In the genomic region with DNA sequence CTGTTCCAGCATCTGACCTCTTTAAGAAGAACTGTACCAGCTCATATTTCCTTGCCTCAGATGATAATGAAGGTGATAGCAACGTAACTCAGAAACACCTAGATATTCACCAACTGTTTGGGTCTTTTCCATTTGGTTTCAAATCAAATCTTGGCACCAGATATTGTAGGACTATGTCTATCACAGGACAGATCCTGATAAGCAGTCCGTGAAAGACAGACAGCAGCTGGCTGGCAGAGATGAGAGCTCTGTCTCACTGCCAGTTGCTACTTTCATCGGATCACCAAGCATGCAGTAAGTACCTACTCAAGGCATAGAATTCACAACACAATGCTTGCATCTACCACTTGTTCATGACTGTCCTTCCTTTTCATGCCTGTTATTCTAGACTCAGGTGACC, we compare ENCODE assay signal across 20 mouse cellular contexts.
DNase-seq lines count a peak whose midpoint lies in the region; ATAC-seq and TF ChIP-seq lines count a peak whose summit lies in the region.
"Had no signal": no experiment of that assay in that cellular context is flagged by ENCODE, and none has a peak within 500 bp of the region (broad histone marks: within the 10 kb centered on the region; RNA-seq: fewer than 3 reads in every experiment).

No protein-coding gene starts in this region.

- H3K36me3 ChIP-seq in midbrain, postnatal 0 days (ENCODE audit: insufficient read depth, low read length): no peaks in the 10 kb centered on the region
- no peaks in the 10 kb centered on the region for H3K36me3 ChIP-seq in midbrain, embryonic 13.5 days
- H3K36me3 ChIP-seq in liver, embryonic 13.5 days: no peaks in the 10 kb centered on the region
- no peaks in the 10 kb centered on the region for H3K36me3 ChIP-seq in hindbrain, embryonic 14.5 days (replicated peaks; ENCODE audit: control insufficient read depth, insufficient read depth)
- no peaks in the 10 kb centered on the region for H3K36me3 ChIP-seq in forebrain, postnatal 0 days (ENCODE audit: insufficient read depth)
- no peaks in the 10 kb centered on the region for H3K36me3 ChIP-seq in forebrain, embryonic 14.5 days (ENCODE audit: control insufficient read depth, insufficient read depth, low read length)
- H3K36me3 ChIP-seq: embryonic facial prominence, embryonic 13.5 days; forebrain, embryonic 12.5 days; heart, embryonic 13.5 days; hindbrain, embryonic 12.5 days had no signal

- no peak overlapping the region for H3K9ac ChIP-seq in midbrain, postnatal 0 days (replicated peaks; ENCODE audit: low read length, poor library complexity, severe bottlenecking)
- H3K9ac ChIP-seq in midbrain, embryonic 13.5 days (replicated peaks): no peak overlapping the region
- no peak overlapping the region for H3K9ac ChIP-seq in liver, embryonic 13.5 days
- H3K9ac ChIP-seq in hindbrain, embryonic 14.5 days: no peak overlapping the region
- H3K9ac ChIP-seq in forebrain, postnatal 0 days: no peak overlapping the region
- H3K9ac ChIP-seq in forebrain, embryonic 14.5 days (ENCODE audit: low read length): no peak overlapping the region
- H3K9ac ChIP-seq: embryonic facial prominence, embryonic 13.5 days; forebrain, embryonic 12.5 days; heart, embryonic 13.5 days; hindbrain, embryonic 12.5 days had no signal

- no peaks in the 10 kb centered on the region for H3K27me3 ChIP-seq in midbrain, postnatal 0 days (ENCODE audit: insufficient read depth, low read length)
- no peaks in the 10 kb centered on the region for H3K27me3 ChIP-seq in midbrain, embryonic 13.5 days
- H3K27me3 ChIP-seq in liver, embryonic 13.5 days: no peaks in the 10 kb centered on the region
- H3K27me3 ChIP-seq in hindbrain, embryonic 14.5 days (ENCODE audit: control insufficient read depth, insufficient read depth, low read length): no peaks in the 10 kb centered on the region
- H3K27me3 ChIP-seq in forebrain, postnatal 0 days (ENCODE audit: insufficient read depth, low read length): no peaks in the 10 kb centered on the region
- H3K27me3 ChIP-seq in forebrain, embryonic 14.5 days (replicated peaks; ENCODE audit: control insufficient read depth, insufficient read depth, low read length): no peaks in the 10 kb centered on the region
- H3K27me3 ChIP-seq: CH12.LX; embryonic facial prominence, embryonic 13.5 days; forebrain, embryonic 12.5 days; heart, embryonic 13.5 days; hindbrain, embryonic 12.5 days had no signal

- WGBS in midbrain, postnatal 0 days: 80% methylated on average over 3 of the region's 3 CpGs
- WGBS in midbrain, embryonic 13.5 days: 87% methylated on average over 3 of the region's 3 CpGs
- WGBS in liver, embryonic 13.5 days (ENCODE audit: insufficient replicate concordance): 27% methylated on average over 3 of the region's 3 CpGs
- 75% methylated on average over 3 of the region's 3 CpGs for WGBS in hindbrain, embryonic 14.5 days
- 66% methylated on average over 3 of the region's 3 CpGs for WGBS in forebrain, postnatal 0 days
- WGBS in forebrain, embryonic 14.5 days: 81% methylated on average over 3 of the region's 3 CpGs

- peak; percentile 20 for DNase-seq in midbrain, postnatal 0 days (ENCODE audit: low spot score)
- DNase-seq in liver, embryonic 13.5 days: no peak
- no peak for DNase-seq in hindbrain, embryonic 14.5 days (ENCODE audit: low spot score)
- DNase-seq in forebrain, postnatal 0 days: no peak
- no peak for DNase-seq in forebrain, embryonic 14.5 days (ENCODE audit: low spot score)
- DNase-seq: adrenal gland, adult 8-10 months; cerebellum, adult 11 months; cerebellum, adult 8-10 months; cerebellum, postnatal 14 days; gastrocnemius, adult 2 months; gastrocnemius, postnatal 25 days; heart, postnatal 36 days had no signal

- ATAC-seq in midbrain, postnatal 0 days (ENCODE audit: low FRiP score): no peak
- no peak for ATAC-seq in midbrain, embryonic 13.5 days
- ATAC-seq in liver, embryonic 13.5 days (ENCODE audit: low read depth): peak; percentile 56
- peak; percentile 80 for ATAC-seq in megakaryocyte progenitor cell, adult 5-6 weeks (replicated peaks; ENCODE audit: poor library complexity)
- no peak for ATAC-seq in hindbrain, embryonic 14.5 days (ENCODE audit: low FRiP score)
- no peak for ATAC-seq in forebrain, postnatal 0 days
- no peak for ATAC-seq in forebrain, embryonic 14.5 days
- ATAC-seq: hindbrain, postnatal 0 days had no signal

- H3K4me3 ChIP-seq in midbrain, postnatal 0 days (ENCODE audit: low read depth, low read length): no peak overlapping the region
- no peak overlapping the region for H3K4me3 ChIP-seq in midbrain, embryonic 13.5 days (replicated peaks)
- no peak overlapping the region for H3K4me3 ChIP-seq in liver, embryonic 13.5 days (replicated peaks)
- H3K4me3 ChIP-seq in hindbrain, embryonic 14.5 days (replicated peaks; ENCODE audit: low read length): no peak overlapping the region
- H3K4me3 ChIP-seq in forebrain, postnatal 0 days (ENCODE audit: low read depth, low read length): no peak overlapping the region
- H3K4me3 ChIP-seq in forebrain, embryonic 14.5 days (ENCODE audit: low read depth, low read length): no peak overlapping the region
- H3K4me3 ChIP-seq: embryonic facial prominence, embryonic 13.5 days; forebrain, embryonic 12.5 days; gastrocnemius, adult 2 months; heart, embryonic 13.5 days; hindbrain, embryonic 12.5 days had no signal

- H3K4me2 ChIP-seq in midbrain, postnatal 0 days (ENCODE audit: low read depth, low read length, poor library complexity, severe bottlenecking): no peak overlapping the region
- no peak overlapping the region for H3K4me2 ChIP-seq in midbrain, embryonic 13.5 days (replicated peaks)
- no peak overlapping the region for H3K4me2 ChIP-seq in liver, embryonic 13.5 days
- H3K4me2 ChIP-seq in hindbrain, embryonic 14.5 days (replicated peaks): no peak overlapping the region
- H3K4me2 ChIP-seq in forebrain, postnatal 0 days (ENCODE audit: low read depth): no peak overlapping the region
- no peak overlapping the region for H3K4me2 ChIP-seq in forebrain, embryonic 14.5 days (ENCODE audit: low read length)
- H3K4me2 ChIP-seq: embryonic facial prominence, embryonic 13.5 days; forebrain, embryonic 12.5 days; heart, embryonic 13.5 days; hindbrain, embryonic 12.5 days had no signal

- no peak overlapping the region for H3K27ac ChIP-seq in midbrain, postnatal 0 days (ENCODE audit: low read depth, low read length)
- H3K27ac ChIP-seq in midbrain, embryonic 13.5 days: no peak overlapping the region
- H3K27ac ChIP-seq in liver, embryonic 13.5 days: no peak overlapping the region
- no peak overlapping the region for H3K27ac ChIP-seq in hindbrain, embryonic 14.5 days
- no peak overlapping the region for H3K27ac ChIP-seq in forebrain, postnatal 0 days (ENCODE audit: low read depth, low read length)
- no peak overlapping the region for H3K27ac ChIP-seq in forebrain, embryonic 14.5 days (ENCODE audit: low read depth, low read length)
- H3K27ac ChIP-seq: embryonic facial prominence, embryonic 13.5 days; forebrain, embryonic 12.5 days; gastrocnemius, adult 2 months; heart, embryonic 13.5 days; hindbrain, embryonic 12.5 days; hindbrain, postnatal 0 days had no signal

- TF ChIP-seq CTCF in midbrain, postnatal 0 days (IDR thresholded peaks at IDR 0.05): no peak
- no peak for TF ChIP-seq CTCF in forebrain, postnatal 0 days (IDR thresholded peaks at IDR 0.05; ENCODE audit: low read depth)

- no peaks in the 10 kb centered on the region for H3K4me1 ChIP-seq in midbrain, postnatal 0 days (ENCODE audit: insufficient read depth, low read length)
- 0 out of 2 replicates have a peak, but pooled peaks cover 5% of the 10 kb centered on the region for H3K4me1 ChIP-seq in midbrain, embryonic 13.5 days (replicated peaks)
- peaks cover 10% of the 10 kb centered on the region for H3K4me1 ChIP-seq in liver, embryonic 13.5 days (replicated peaks)
- no peaks in the 10 kb centered on the region for H3K4me1 ChIP-seq in hindbrain, embryonic 14.5 days (replicated peaks; ENCODE audit: control insufficient read depth, insufficient read depth, low read length)
- H3K4me1 ChIP-seq in forebrain, postnatal 0 days (ENCODE audit: insufficient read depth): no peaks in the 10 kb centered on the region
- H3K4me1 ChIP-seq in forebrain, embryonic 14.5 days (ENCODE audit: control insufficient read depth, insufficient read depth, low read length): no peaks in the 10 kb centered on the region
- H3K4me1 ChIP-seq: embryonic facial prominence, embryonic 13.5 days; forebrain, embryonic 12.5 days; hindbrain, embryonic 12.5 days had no signal

- H3K9me3 ChIP-seq in midbrain, postnatal 0 days (ENCODE audit: low read length): no peaks in the 10 kb centered on the region
- H3K9me3 ChIP-seq in midbrain, embryonic 13.5 days: no peaks in the 10 kb centered on the region
- H3K9me3 ChIP-seq in liver, embryonic 13.5 days (replicated peaks): no peaks in the 10 kb centered on the region
- no peaks in the 10 kb centered on the region for H3K9me3 ChIP-seq in hindbrain, embryonic 14.5 days (ENCODE audit: control insufficient read depth, low read length)
- no peaks in the 10 kb centered on the region for H3K9me3 ChIP-seq in forebrain, postnatal 0 days (ENCODE audit: low read length)
- H3K9me3 ChIP-seq in forebrain, embryonic 14.5 days (replicated peaks; ENCODE audit: control insufficient read depth, low read length): no peaks in the 10 kb centered on the region
- H3K9me3 ChIP-seq: embryonic facial prominence, embryonic 13.5 days; forebrain, embryonic 12.5 days; heart, embryonic 13.5 days; hindbrain, embryonic 12.5 days had no signal

Comparison
In these comparisons a context has a peak if more than half of its experiments do, and no peak if none do; other contexts are left out.
1. ATAC-seq: peak in liver, embryonic 13.5 days (single experiment) and megakaryocyte progenitor cell, adult 5-6 weeks (single experiment); none in midbrain, postnatal 0 days (single experiment), midbrain, embryonic 13.5 days (single experiment), hindbrain, embryonic 14.5 days (single experiment), forebrain, postnatal 0 days (single experiment) and forebrain, embryonic 14.5 days (single experiment).